Mouse (Mus musculus): Measurements from ENCODE around the gene Rap1a. TPM values are rescaled to one million over a fixed set of nuclear protein-coding genes. Genes with fewer than 3 reads are reported as not detected.

The Rap1a gene
- polyA plus RNA-seq, 1 experiment = 15.1 TPM

- Histone ChIP-seq H3K79me2 (ENCODE audit: control insufficient read depth, insufficient read depth) (peaks cover 100% of the 10 kb centered on the region), H3K4me3 (ENCODE audit: insufficient read depth, poor library complexity, severe bottlenecking) (no peak overlapping the region), H3ac (ENCODE audit: control insufficient read depth, insufficient read length, low read depth) (no peak overlapping the region), H3K36me3 (ENCODE audit: control insufficient read depth, insufficient read depth) (no peaks in the 10 kb centered on the region), H3K27me3 (ENCODE audit: control insufficient read depth, insufficient read depth, insufficient read length) (no peaks in the 10 kb centered on the region), H3K79me3 (ENCODE audit: low read depth) (peaks cover 70% of the 10 kb centered on the region)
- TF ChIP-seq CTCF (IDR thresholded peaks at IDR 0.05; ENCODE audit: control insufficient read depth, insufficient read depth, insufficient read length) (no peak), CEBPB (IDR thresholded peaks at IDR 0.05; ENCODE audit: low read depth) (no peak), FOSL1 (IDR thresholded peaks at IDR 0.05; ENCODE audit: insufficient read depth, low read length, poor library complexity, severe bottlenecking) (no peak), MYOD1 (IDR thresholded peaks at IDR 0.05; ENCODE audit: control insufficient read depth, insufficient read length, low read depth) (no peak), MYOG (IDR thresholded peaks at IDR 0.05; ENCODE audit: control insufficient read depth, extremely low read depth, insufficient read length) (no peak), MAX (IDR thresholded peaks at IDR 0.05) (no peak), USF1 (IDR thresholded peaks at IDR 0.05; ENCODE audit: low read depth) (no peak)
Measured at GRCm38 (mm10) chr3:105758098-105758497, 43.0 kb downstream of the Rap1a start.

DNA sequence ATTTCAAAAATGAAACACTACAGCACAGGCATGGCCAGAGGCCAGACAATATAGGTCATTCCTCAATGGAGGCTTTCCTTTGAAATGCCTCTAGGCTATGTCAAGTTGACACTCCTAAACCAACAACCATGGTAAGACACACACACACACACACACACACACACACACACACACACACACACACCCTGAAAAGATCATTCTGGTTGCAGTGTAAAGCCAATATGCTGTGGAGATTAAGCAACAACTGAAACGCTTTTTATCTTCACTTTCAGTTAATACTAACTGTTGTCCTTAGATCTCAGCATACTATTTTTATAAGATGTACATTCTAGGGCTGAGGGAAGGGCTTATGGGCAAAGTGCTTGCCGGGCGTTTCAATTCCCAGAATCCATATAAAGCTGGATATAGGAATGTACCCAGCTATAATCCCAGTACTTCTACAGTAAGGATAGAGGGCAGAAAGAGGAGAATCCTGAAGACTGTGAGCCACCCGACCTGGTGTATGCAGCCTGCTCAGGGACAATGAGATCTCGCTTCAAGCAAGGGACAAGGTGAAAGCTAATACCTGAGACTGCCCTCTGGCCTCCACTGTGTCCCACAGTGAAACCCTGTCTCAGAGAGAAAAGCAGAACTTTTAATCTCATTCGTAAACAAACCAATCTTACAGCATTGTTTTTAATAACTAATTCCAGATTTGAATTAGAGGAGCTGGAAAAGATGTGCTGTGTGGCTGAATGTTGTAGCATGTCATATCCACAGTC is 43.6 kb downstream of the Rap1a start:
- peaks cover 100% of the 10 kb centered on the region for H3K79me2 ChIP-seq (ENCODE audit: control insufficient read depth, insufficient read depth)
- no peak overlapping the region for H3ac ChIP-seq (ENCODE audit: control insufficient read depth, insufficient read length, low read depth)
- no peaks in the 10 kb centered on the region for H3K36me3 ChIP-seq (ENCODE audit: control insufficient read depth, insufficient read depth)
- TF ChIP-seq MYOG (IDR thresholded peaks at IDR 0.05; ENCODE audit: control insufficient read depth, extremely low read depth, insufficient read length) (no peak), FOSL1 (IDR thresholded peaks at IDR 0.05; ENCODE audit: insufficient read depth, low read length, poor library complexity, severe bottlenecking) (no peak), MYOD1 (IDR thresholded peaks at IDR 0.05; ENCODE audit: control insufficient read depth, insufficient read length, low read depth) (no peak), CTCF (IDR thresholded peaks at IDR 0.05; ENCODE audit: control insufficient read depth, insufficient read depth, insufficient read length) (no peak), MAX (IDR thresholded peaks at IDR 0.05) (no peak), CEBPB (IDR thresholded peaks at IDR 0.05; ENCODE audit: low read depth) (no peak), USF1 (IDR thresholded peaks at IDR 0.05; ENCODE audit: low read depth) (no peak)
- no peaks in the 10 kb centered on the region for H3K27me3 ChIP-seq (ENCODE audit: control insufficient read depth, insufficient read depth, insufficient read length)
- H3K4me3 ChIP-seq (ENCODE audit: insufficient read depth, poor library complexity, severe bottlenecking) = no peak overlapping the region
- peaks cover 70% of the 10 kb centered on the region for H3K79me3 ChIP-seq (ENCODE audit: low read depth)

DNA sequence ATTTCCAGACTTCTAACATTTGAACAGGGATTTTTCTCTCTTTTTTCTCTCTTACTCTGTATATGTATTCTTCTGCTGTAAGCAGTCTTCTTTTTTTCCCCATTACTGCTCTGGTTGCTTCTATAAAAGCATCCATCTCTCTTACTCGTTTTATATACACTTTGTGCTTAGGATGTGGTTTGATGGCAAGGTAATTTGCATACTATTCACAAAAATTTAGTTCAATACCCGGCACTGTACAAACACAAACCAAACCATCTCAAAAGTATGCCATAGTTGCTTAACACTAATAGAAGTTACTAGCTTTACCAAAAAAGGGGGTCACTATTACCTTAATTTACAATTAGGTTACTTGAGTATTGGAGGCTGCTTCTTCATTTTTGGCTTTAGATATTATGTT is 44.6 kb downstream of the Rap1a start:
- H3K36me3 ChIP-seq (ENCODE audit: control insufficient read depth, insufficient read depth) = no peaks in the 10 kb centered on the region
- H3K27me3 ChIP-seq (ENCODE audit: control insufficient read depth, insufficient read depth, insufficient read length) = no peaks in the 10 kb centered on the region
- TF ChIP-seq MAX (IDR thresholded peaks at IDR 0.05) (no peak), MYOD1 (IDR thresholded peaks at IDR 0.05; ENCODE audit: control insufficient read depth, insufficient read length, low read depth) (no peak), MYOG (IDR thresholded peaks at IDR 0.05; ENCODE audit: control insufficient read depth, extremely low read depth, insufficient read length) (no peak), CEBPB (IDR thresholded peaks at IDR 0.05; ENCODE audit: low read depth) (no peak), USF1 (IDR thresholded peaks at IDR 0.05; ENCODE audit: low read depth) (no peak), FOSL1 (IDR thresholded peaks at IDR 0.05; ENCODE audit: insufficient read depth, low read length, poor library complexity, severe bottlenecking) (no peak), CTCF (IDR thresholded peaks at IDR 0.05; ENCODE audit: control insufficient read depth, insufficient read depth, insufficient read length) (no peak)
- no peak overlapping the region for H3ac ChIP-seq (ENCODE audit: control insufficient read depth, insufficient read length, low read depth)
- H3K4me3 ChIP-seq (ENCODE audit: insufficient read depth, poor library complexity, severe bottlenecking) = no peak overlapping the region
- H3K79me2 ChIP-seq (ENCODE audit: control insufficient read depth, insufficient read depth) = peaks cover 98% of the 10 kb centered on the region
- H3K79me3 ChIP-seq (ENCODE audit: low read depth) = peaks cover 72% of the 10 kb centered on the region

- H3K79me2 ChIP-seq (ENCODE audit: control insufficient read depth, insufficient read depth) = peaks cover 92% of the 10 kb centered on the region
- peaks cover 60% of the 10 kb centered on the region for H3K79me3 ChIP-seq (ENCODE audit: low read depth)
- H3K36me3 ChIP-seq (ENCODE audit: control insufficient read depth, insufficient read depth) = no peaks in the 10 kb centered on the region
- no peaks in the 10 kb centered on the region for H3K27me3 ChIP-seq (ENCODE audit: control insufficient read depth, insufficient read depth, insufficient read length)
- no peak overlapping the region for H3ac ChIP-seq (ENCODE audit: control insufficient read depth, insufficient read length, low read depth)
- H3K4me3 ChIP-seq (ENCODE audit: insufficient read depth, poor library complexity, severe bottlenecking) = no peak overlapping the region
- TF ChIP-seq CTCF (IDR thresholded peaks at IDR 0.05; ENCODE audit: control insufficient read depth, insufficient read depth, insufficient read length) (no peak), MAX (IDR thresholded peaks at IDR 0.05) (no peak), USF1 (IDR thresholded peaks at IDR 0.05; ENCODE audit: low read depth) (no peak), FOSL1 (IDR thresholded peaks at IDR 0.05; ENCODE audit: insufficient read depth, low read length, poor library complexity, severe bottlenecking) (no peak), MYOD1 (IDR thresholded peaks at IDR 0.05; ENCODE audit: control insufficient read depth, insufficient read length, low read depth) (no peak), CEBPB (IDR thresholded peaks at IDR 0.05; ENCODE audit: low read depth) (no peak), MYOG (IDR thresholded peaks at IDR 0.05; ENCODE audit: control insufficient read depth, extremely low read depth, insufficient read length) (no peak)
Measured at GRCm38 (mm10) chr3:105755123-105755522, 46.0 kb downstream of the Rap1a start.

- TF ChIP-seq USF1 (IDR thresholded peaks at IDR 0.05; ENCODE audit: low read depth) (no peak), MAX (IDR thresholded peaks at IDR 0.05) (no peak)
- H3K36me3 ChIP-seq (ENCODE audit: control insufficient read depth, insufficient read depth) = peaks cover 4% of the 10 kb centered on the region
- no peak overlapping the region for H3ac ChIP-seq (ENCODE audit: control insufficient read depth, insufficient read length, low read depth)
Measured at GRCm38 (mm10) chr3:105754184-105754583, 47.0 kb downstream of the Rap1a start.

GRCm38 (mm10) chr3:105750810-105751209 is 50.3 kb downstream of the Rap1a start:
- Histone ChIP-seq H3K36me3 (ENCODE audit: control insufficient read depth, insufficient read depth) (peaks cover 13% of the 10 kb centered on the region), H3K4me3 (ENCODE audit: insufficient read depth, poor library complexity, severe bottlenecking) (no peak overlapping the region), H3K79me3 (ENCODE audit: low read depth) (peaks cover 33% of the 10 kb centered on the region), H3K27me3 (ENCODE audit: control insufficient read depth, insufficient read depth, insufficient read length) (no peaks in the 10 kb centered on the region), H3K79me2 (ENCODE audit: control insufficient read depth, insufficient read depth) (peaks cover 49% of the 10 kb centered on the region), H3ac (ENCODE audit: control insufficient read depth, insufficient read length, low read depth) (no peak overlapping the region)
- TF ChIP-seq CEBPB (IDR thresholded peaks at IDR 0.05; ENCODE audit: low read depth) = no peak
- no peak for TF ChIP-seq MYOG (IDR thresholded peaks at IDR 0.05; ENCODE audit: control insufficient read depth, extremely low read depth, insufficient read length)
- TF ChIP-seq USF1 (IDR thresholded peaks at IDR 0.05; ENCODE audit: low read depth) = no peak

More at GRCm38 (mm10) chr3:105754184-105754583, 47.0 kb downstream of the Rap1a start:
- Histone ChIP-seq H3K79me2 (ENCODE audit: control insufficient read depth, insufficient read depth) (peaks cover 83% of the 10 kb centered on the region), H3K27me3 (ENCODE audit: control insufficient read depth, insufficient read depth, insufficient read length) (no peaks in the 10 kb centered on the region), H3K4me3 (ENCODE audit: insufficient read depth, poor library complexity, severe bottlenecking) (no peak overlapping the region), H3K79me3 (ENCODE audit: low read depth) (peaks cover 51% of the 10 kb centered on the region)
